Mouse (Mus musculus): ENCODE results near the gene Tmem100. TPM values are rescaled to one million over a fixed set of nuclear protein-coding genes. Genes with fewer than 3 reads are reported as not detected.
A peak's percentile ranks its signal among the peaks of the same experiment; 100 is the strongest.

Tmem100 gene
- polyA plus RNA-seq, 1 experiment from 2014 or later = 18.1 TPM

DNA sequence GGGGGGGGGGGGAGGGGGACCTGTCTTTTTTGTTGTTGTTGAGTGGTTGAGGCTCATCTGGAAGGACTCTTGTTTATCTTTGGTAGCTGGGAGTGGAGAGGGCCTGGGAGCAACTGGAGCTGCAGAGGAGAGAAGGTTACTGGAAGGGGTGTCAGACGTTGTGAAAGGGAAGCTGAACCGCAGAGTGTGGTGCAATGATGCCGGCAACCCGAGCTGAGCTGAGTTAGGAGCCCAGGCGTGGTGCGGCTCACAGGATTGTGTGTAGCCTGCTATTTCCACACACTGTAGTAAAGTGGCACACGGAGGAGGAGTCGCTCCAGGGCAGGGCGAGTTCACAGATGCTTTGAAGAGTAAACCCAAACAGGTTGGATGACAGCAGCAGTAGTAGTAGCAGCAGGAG is 41.6 kb downstream of the Tmem100 start:
- ATAC-seq (ENCODE audit: low FRiP score, low read depth) = no peak
- Histone ChIP-seq H3K27ac (no peak overlapping the region), H3K9me3 (no peaks in the 10 kb centered on the region), H3K4me3 (no peak overlapping the region), H3K4me2 (replicated peaks) (peak overlapping the region; percentile 34), H3K27me3 (no peaks in the 10 kb centered on the region), H3K36me3 (no peaks in the 10 kb centered on the region), H3K4me1 (0 out of 2 replicates have a peak, but pooled peaks cover 3% of the 10 kb centered on the region), H3K9ac (no peak overlapping the region)
- WGBS = 16% methylated on average over 9 of the region's 9 CpGs

DNA sequence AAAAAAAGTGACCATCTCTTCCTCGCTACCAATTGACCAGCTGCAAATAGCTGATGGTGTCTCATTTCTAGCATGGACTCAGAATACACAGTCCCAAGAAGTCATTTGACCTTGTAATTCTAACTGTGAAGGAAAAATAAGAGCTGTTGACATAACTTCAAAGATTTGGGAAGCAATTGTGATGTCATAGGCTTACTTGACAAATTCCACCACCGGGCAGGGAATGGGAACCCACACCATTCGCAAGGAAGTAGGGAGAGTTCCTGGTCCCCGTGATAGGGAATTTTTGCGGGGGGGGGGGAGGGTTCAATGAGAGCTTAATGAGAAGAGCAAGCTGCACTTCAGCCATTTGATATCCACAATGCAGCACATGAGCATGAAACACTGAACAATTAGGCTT is 43.1 kb downstream of the Tmem100 start:
- 64% methylated on average over 5 of the region's 5 CpGs for WGBS
- ATAC-seq (ENCODE audit: low FRiP score, low read depth) = no peak
- H3K4me3 ChIP-seq = no peak overlapping the region

DNA sequence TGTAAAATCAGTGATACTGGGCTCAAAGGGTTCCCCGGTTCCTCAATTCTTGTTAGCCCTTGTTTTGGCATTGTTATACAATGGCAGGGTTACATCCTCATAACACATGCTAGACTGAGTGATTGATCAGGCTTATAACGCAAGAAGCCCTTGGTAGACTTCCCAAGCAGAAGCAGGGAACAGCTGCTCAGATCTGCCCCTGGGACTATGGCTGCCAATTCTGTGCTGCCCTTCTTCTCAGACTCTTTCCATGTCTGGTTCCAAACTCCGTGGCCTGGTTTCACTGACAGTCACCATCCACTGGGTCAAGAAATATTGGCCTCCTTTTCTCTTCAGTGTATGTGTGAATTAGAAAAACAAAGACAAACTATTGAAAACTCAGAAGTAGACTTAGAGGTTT is 46.5 kb downstream of the Tmem100 start:
- no peak for ATAC-seq (ENCODE audit: low FRiP score, low read depth)
- peaks cover 5% of the 10 kb centered on the region for H3K4me1 ChIP-seq
- H3K4me2 ChIP-seq (replicated peaks) = no peak overlapping the region

More for the DNA sequence above, 43.1 kb downstream of the Tmem100 start:
- Histone ChIP-seq H3K27me3 (no peaks in the 10 kb centered on the region), H3K27ac (no peak overlapping the region), H3K4me1 (0 out of 2 replicates have a peak, but pooled peaks cover 2% of the 10 kb centered on the region), H3K4me2 (replicated peaks) (no peak overlapping the region), H3K36me3 (no peaks in the 10 kb centered on the region), H3K9me3 (no peaks in the 10 kb centered on the region), H3K9ac (no peak overlapping the region)

DNA sequence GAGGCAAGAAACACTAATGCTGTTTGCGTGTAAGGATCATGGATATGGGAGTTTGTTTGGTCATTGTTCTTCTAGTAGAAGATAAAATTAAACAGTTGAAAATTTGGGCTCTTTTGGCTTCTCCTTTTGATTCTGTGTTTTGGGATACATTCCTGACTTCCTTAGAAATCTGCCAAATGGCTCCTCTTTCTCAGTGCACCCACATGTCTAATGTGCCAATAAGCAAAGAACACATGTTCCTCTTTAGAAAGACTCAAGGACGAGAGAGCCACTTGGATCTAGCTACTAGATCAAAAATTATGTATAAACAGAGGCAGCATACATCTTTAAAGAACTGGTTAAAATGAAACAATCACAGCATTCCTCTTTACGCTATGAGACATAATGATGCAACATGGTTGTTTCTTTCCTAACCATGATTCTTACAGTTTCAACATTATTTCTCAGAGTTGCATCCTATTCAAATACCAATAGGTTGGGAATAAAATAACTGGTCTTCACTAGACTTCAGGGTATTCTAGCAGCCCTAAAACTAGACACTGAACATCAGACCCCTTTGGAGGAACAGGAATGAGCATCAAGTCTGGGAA is 50.6 kb downstream of the Tmem100 start:
- ATAC-seq (ENCODE audit: low FRiP score, low read depth) = no peak
- Histone ChIP-seq H3K36me3 (no peaks in the 10 kb centered on the region), H3K27me3 (no peaks in the 10 kb centered on the region), H3K9me3 (no peaks in the 10 kb centered on the region), H3K4me3 (no peak overlapping the region), H3K4me2 (replicated peaks) (no peak overlapping the region), H3K27ac (no peak overlapping the region), H3K9ac (no peak overlapping the region), H3K4me1 (peaks cover 12% of the 10 kb centered on the region)
- 83% methylated on average over 3 of the region's 3 CpGs for WGBS

More for the DNA sequence above, 46.5 kb downstream of the Tmem100 start:
- 88% methylated on average over 3 of the region's 3 CpGs for WGBS
- H3K27ac ChIP-seq = no peak overlapping the region
- H3K36me3 ChIP-seq = no peaks in the 10 kb centered on the region
- H3K4me3 ChIP-seq = no peak overlapping the region
- H3K27me3 ChIP-seq = no peaks in the 10 kb centered on the region
- H3K9ac ChIP-seq = no peak overlapping the region
- H3K9me3 ChIP-seq = no peaks in the 10 kb centered on the region

DNA sequence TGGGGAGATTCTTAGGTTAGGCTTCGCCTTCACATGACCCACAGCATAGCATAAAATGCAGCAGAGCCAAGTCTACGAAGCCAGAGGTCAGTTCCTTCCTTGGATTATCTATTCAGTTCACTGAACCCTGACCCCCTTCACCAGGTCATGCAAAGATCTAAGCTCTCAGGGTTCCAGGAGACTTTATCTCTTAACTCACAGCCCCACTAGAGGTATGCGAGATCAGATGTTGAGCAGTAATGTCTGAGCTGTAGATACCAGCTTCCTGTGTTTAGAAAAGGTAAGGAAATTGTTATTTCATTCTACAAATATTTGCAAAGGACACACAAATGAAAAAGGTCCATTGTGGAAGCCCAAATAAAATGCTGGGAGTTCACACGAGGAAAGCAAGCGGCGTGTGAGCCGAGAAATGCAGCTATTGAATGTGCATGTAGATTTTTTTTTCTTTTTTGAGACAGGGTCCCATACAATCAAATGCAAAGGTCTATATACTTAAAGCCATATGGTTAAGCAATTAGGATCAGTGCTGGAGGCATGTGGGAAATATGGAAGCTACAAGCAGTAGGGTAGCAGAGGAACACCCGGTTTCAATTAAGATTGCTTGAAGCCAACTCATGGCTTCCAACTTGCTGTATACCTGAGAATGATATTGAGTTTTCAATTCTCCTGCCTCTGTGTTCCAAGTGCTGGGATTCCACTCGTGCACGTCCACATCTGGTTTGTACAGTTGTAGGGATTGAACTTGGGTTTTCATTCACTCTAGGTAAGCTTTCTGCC is 51.9 kb downstream of the Tmem100 start:
- Histone ChIP-seq H3K27me3 (no peaks in the 10 kb centered on the region), H3K4me3 (no peak overlapping the region), H3K36me3 (no peaks in the 10 kb centered on the region), H3K4me1 (peaks cover 12% of the 10 kb centered on the region), H3K9ac (no peak overlapping the region), H3K27ac (no peak overlapping the region), H3K9me3 (no peaks in the 10 kb centered on the region), H3K4me2 (replicated peaks) (no peak overlapping the region)
- ATAC-seq (ENCODE audit: low FRiP score, low read depth) = peak; percentile 19; the same call in 1 of the 2 replicates
- WGBS = 49% methylated on average over 10 of the region's 10 CpGs

DNA sequence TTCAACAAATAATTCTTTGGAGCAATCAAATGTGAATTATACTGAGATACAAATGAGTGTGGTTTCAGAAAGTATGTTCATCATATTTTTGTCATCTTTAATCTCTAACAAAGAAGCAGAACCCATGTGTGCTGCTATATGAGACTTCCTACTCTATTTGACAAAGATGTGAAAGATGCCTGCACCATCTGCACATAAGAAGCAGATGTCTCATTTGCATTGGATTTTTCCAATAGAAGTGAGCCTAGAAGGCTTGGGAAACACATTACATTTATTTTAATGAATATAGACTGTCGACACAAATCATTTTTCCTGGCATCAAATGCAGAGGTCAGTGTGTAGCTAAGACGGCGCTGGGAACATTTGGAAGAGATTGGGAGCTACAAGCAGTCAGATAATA is 52.9 kb downstream of the Tmem100 start:
- no peaks in the 10 kb centered on the region for H3K9me3 ChIP-seq
- H3K9ac ChIP-seq = no peak overlapping the region
- no peaks in the 10 kb centered on the region for H3K36me3 ChIP-seq
- 78% methylated on average over 3 of the region's 3 CpGs for WGBS
- H3K27me3 ChIP-seq = no peaks in the 10 kb centered on the region
- H3K4me3 ChIP-seq = no peak overlapping the region
- no peak overlapping the region for H3K27ac ChIP-seq
- no peak for ATAC-seq (ENCODE audit: low FRiP score, low read depth)
- no peak overlapping the region for H3K4me2 ChIP-seq (replicated peaks)
- peaks cover 12% of the 10 kb centered on the region for H3K4me1 ChIP-seq

DNA sequence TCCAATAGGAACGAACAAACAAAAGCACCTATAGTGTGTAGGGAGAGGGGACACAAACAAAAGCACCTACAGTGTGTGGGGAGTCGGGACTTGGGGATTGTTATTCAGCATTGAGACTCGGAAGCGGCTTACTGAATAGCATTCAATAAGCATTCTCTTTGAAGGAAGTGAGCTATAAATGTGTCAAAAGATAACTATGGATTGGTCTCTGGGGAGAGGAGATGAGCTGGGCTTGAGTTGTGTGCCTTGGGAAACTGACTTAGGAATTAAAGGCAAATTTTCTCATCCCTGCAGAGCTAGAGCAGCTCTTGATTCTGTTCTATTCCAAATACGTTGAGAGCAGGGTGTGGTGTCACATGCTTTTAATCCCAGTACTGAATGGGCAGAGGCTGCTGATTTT is 54.0 kb downstream of the Tmem100 start:
- Histone ChIP-seq H3K36me3 (no peaks in the 10 kb centered on the region), H3K4me1 (peaks cover 12% of the 10 kb centered on the region), H3K9me3 (no peaks in the 10 kb centered on the region), H3K27ac (no peak overlapping the region), H3K9ac (no peak overlapping the region), H3K4me2 (replicated peaks) (no peak overlapping the region), H3K4me3 (no peak overlapping the region), H3K27me3 (no peaks in the 10 kb centered on the region)
- WGBS = 71% methylated on average over 5 of the region's 5 CpGs
- ATAC-seq (ENCODE audit: low FRiP score, low read depth) = no peak

Other genes starting within 250 kb of the Tmem100 start
- gene Pctp, start 27.5 kb upstream of the Tmem100 start, polyA plus RNA-seq (2015; fragmentation: Nextera tagmentation; extraction: Ambion mirVana) = 6.9 and 8.2 TPM in 2 replicates
- 8.3 and 12.1 TPM in 2 replicates for gene Gm45716, start 157.3 kb downstream of the Tmem100 start, polyA plus RNA-seq (2015; fragmentation: Nextera tagmentation; extraction: Ambion mirVana)
- 36.7 and 37.4 TPM in 2 replicates for gene Mmd, start 219.1 kb downstream of the Tmem100 start, polyA plus RNA-seq (2015; fragmentation: Nextera tagmentation; extraction: Ambion mirVana)